Mouse (Mus musculus): ENCODE results near the gene Sphkap. TPM values are rescaled to one million over a fixed set of nuclear protein-coding genes. Genes with fewer than 3 reads are reported as not detected.

Sphkap gene
- total RNA-seq, 1 experiment from 2014 or later, result not detected

DNA sequence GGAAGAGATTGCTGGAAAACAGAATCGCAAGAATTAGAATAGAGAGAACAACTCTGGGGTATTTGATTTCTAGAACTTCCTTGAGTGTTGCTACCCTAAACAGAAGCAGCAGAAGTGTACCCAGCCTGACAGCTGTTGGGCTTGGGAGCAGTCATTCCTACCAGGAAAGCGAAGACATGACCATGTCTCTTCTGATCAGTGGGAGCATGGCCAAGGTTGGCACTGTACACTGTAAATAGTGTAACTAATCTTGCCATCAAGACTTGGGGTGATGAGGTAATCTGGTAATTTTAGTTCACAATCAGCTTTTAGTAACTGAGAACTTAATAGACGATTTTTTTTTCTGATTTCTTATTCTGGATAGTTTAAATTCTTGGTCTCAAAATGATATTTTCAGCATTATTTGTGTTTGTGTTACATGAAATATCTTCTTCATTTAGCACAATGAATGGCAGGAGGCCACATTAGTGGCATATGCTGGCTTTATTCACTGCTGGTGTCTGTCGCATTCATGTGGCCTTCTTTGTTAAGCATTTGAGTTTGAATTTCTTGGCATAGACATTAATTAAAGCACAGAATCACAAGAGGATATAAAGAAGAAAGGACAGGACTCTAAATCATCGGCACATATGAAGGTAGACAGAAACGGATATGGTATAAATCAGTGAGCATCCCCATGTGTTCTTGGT lies 96.2 kb downstream of the Sphkap start:
- ATAC-seq (replicated peaks; ENCODE audit: insufficient number of reproducible peaks, low FRiP score, low TSS enrichment, poor library complexity, severe bottlenecking), result no peak

DNA sequence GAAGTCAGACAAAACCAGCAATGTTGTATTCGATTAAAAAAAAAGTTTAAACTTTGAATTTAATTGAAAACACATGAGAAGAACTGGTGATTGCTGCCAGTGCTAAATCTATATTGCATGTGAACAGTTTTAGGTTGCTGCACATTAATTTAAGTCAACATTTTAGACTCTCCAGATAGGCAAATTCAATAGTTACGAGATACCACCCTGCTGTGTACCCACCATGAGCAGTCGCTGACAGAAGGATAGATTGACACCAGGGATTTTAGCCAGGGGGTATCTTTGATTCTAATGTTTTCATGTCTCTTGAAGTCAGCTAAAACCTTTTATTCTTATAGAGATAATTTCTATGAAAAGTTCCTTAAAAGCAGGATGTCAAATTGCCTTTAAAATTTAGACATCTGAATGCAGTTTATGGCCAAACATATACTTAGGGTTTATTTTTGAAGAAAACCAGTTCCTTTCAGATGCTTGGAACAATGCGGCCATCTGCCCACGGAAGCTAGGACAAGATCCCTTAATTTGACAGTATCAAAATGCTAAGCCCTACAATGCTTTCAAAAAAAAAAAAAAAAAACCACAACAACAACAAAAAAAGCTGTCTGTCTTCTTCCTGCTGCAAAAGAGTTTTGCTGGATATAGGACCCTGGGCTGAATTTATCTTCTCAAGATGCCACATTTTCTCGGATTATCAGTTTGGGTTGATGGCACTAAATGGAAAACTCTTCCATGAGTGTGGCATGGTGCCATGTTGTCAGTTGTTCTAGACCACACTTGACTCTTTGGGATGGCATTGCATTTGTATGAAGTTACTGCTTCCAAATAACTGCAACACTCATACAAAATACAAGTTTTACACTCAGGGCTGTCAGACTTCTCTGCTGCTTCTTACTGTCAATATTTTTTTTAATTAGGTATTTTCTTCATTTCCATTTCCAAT lies 110.6 kb downstream of the Sphkap start:
- ATAC-seq (replicated peaks; ENCODE audit: insufficient number of reproducible peaks, low FRiP score, low TSS enrichment, poor library complexity, severe bottlenecking), result no peak

DNA sequence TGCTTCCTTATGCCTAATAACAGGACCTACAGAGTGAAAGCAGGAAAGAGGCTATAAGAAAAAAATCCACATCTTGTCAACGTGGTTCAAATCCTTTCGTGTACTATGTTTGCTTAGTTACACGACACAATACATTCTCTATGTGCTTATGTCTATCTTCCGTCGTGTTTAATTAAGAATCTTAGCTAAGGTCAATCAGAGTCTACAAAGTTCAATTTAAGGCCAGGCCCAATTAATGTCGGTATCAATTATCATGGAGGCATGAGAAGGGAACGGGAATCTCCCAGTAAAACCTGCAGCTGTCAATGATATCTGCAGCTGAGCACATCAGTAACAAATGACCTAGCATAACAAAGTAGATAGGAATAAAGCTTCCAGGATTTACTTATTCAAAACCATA lies 122.1 kb downstream of the Sphkap start:
- no peak for ATAC-seq (replicated peaks; ENCODE audit: insufficient number of reproducible peaks, low FRiP score, low TSS enrichment, poor library complexity, severe bottlenecking)

DNA sequence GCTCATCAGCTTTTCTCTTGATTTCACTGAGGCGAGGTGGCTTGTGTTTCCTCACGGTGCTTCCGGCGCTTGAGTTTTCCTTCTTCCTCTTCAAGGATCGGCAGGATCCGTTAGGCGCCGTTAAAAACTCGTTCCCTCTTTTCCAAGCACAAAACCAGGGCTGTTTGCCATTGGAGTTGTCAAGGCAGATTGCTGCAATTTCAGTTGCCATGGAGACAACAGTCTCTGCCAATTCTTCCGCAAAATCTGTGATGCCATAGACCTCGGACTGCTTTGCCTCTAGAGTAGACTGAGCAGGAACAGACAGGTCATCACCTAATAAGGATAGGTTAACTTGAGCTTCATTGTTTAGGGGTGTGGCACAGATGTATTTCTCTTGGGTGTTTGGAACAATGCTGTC lies 131.0 kb downstream of the Sphkap start:
- ATAC-seq (replicated peaks; ENCODE audit: insufficient number of reproducible peaks, low FRiP score, low TSS enrichment, poor library complexity, severe bottlenecking), result no peak

DNA sequence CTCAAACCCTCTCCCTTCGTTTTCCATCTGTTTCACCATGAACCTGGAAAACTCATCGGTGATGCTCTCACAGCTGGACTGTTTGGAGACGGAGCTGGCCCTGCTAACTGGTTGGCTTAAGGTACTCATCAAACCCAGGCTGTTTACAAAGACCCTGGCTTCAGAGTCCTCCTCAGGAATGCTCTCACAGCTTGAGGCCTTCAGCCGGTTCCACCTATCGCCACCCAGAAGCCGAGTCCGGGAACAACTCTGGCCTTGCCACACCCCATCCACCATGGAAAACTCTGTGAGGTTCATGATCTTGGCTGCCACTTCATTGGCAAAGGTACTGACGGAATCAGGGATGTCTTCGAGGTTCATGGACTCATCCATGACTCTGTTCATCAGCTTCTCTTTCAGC lies 131.4 kb downstream of the Sphkap start:
- no peak for ATAC-seq (replicated peaks; ENCODE audit: insufficient number of reproducible peaks, low FRiP score, low TSS enrichment, poor library complexity, severe bottlenecking)

DNA sequence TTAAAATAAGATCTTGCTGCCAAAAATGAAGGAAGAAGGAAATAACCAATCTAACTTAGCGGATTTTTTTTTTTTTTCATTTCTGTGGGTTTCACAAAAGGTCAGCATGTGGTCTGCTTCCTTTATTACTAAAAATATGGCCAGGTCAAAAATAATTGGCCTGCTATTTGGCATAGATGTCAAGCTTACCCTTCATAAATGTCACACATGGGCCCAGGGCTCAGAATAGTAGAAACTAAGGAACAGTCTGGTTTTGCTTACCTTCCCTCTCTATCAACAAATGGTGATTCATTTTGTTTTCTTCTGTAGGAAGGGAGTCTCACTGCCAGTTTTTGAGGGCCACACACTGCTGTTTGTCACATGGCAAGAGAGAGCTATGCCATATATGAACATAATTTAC lies 156.3 kb downstream of the Sphkap start:
- ATAC-seq (replicated peaks; ENCODE audit: insufficient number of reproducible peaks, low FRiP score, low TSS enrichment, poor library complexity, severe bottlenecking), result no peak

DNA sequence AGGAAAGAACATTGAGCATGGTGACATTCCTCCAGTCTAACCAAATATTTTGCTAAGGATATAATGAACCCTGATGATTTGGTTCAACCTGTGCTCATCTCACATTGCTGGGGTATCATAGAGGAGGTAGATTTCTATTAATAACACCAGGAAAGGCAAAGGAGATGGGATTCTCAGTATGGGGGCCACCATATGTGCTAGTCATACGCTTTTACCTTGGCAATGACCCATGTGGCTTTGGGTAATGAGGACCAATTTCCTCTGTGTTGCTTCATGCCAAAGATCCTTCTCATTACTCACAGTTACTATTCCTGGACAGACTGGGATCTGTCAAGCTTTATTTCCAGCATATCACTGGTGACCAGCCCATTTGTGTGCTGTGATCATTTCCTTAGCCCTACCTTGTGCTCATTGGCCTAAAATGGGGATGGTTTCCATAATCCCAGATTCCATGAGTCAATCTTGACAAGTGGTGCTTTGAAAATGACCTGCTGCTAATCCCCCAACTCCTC lies 159.7 kb downstream of the Sphkap start:
- no peak for ATAC-seq (replicated peaks; ENCODE audit: insufficient number of reproducible peaks, low FRiP score, low TSS enrichment, poor library complexity, severe bottlenecking)

DNA sequence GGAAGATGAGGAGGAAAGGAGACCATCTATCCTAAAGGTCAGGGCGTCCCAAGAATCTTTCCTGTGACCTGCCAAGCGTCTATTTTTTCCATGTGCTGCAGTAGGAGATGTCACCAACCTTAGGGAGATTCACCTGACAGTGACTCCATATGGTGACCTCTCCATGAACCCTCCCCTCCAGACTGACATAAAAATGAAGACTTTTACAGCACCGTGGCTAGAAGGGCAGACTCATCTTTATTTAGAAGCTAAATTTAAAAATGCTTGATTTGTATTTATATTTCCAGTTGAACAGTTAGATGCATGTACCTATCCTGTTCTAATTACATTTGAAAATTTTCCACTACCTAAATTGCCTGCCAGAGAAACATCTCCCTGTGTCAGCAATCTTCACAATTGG lies 180.1 kb downstream of the Sphkap start:
- no peak for ATAC-seq (replicated peaks; ENCODE audit: insufficient number of reproducible peaks, low FRiP score, low TSS enrichment, poor library complexity, severe bottlenecking)

DNA sequence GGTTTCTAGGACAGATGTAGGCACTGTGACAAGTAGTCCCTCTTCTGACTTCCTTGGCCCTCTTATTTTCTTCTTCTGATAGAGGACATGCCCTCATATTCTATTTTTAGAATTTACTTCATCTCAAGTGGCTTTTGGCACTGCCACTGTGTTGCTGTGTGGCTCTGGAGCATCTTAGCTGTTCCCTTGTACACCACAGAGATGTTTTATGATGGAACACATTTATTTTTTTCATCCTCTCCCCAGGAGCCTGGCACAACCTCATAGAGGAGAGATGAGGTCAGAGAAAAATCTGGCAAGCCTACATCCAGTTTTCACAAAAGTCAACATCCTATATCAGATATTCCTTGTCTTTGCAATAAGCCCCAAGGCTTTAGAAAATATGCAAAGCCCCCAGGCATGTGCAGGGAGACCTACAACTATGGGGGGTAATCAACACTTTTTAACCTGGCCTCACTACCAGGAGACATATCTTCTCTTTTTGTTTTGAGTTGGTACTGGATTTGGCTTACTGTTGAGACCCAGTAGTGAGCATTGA lies 183.5 kb downstream of the Sphkap start:
- no peak for ATAC-seq (replicated peaks; ENCODE audit: insufficient number of reproducible peaks, low FRiP score, low TSS enrichment, poor library complexity, severe bottlenecking)

DNA sequence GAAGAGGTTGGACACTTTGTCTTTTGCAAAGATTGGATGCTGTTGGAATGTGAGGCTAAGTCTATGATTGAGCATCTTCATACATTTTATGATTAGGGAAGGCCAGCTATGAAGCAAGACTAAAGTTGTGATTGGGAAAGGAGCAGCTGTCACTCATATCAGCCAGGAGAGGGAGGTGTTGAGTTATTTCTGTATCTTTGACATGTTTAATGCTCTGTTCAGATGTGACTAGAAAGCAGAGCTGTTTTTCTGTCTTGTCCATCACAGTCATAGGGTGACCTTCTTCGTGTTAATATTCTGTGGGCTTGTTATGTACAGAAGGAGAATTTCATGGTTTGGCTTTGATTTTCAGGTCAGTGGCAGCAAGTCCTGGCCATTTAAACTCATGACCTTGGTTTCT lies 184.9 kb downstream of the Sphkap start:
- ATAC-seq (replicated peaks; ENCODE audit: insufficient number of reproducible peaks, low FRiP score, low TSS enrichment, poor library complexity, severe bottlenecking), result no peak

DNA sequence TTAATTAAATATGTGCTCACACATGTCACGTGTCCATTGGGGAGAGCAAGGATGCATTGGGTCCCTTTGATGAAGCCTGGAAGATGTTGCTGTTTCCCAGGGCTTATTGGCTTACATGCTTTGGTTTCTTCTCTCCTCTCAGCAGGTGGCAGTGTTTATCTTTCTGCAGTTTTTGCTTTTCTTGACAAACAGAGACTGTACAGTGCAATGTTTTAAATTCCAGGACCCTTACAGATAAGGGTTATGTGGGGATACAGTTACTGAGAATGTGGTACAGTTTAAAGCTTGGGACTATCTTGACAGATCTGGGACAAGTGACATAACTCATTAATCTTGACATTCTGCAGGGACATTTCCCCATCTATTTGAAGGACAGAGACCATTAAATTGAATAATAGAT lies 189.7 kb downstream of the Sphkap start:
- no peak for ATAC-seq (replicated peaks; ENCODE audit: insufficient number of reproducible peaks, low FRiP score, low TSS enrichment, poor library complexity, severe bottlenecking)

DNA sequence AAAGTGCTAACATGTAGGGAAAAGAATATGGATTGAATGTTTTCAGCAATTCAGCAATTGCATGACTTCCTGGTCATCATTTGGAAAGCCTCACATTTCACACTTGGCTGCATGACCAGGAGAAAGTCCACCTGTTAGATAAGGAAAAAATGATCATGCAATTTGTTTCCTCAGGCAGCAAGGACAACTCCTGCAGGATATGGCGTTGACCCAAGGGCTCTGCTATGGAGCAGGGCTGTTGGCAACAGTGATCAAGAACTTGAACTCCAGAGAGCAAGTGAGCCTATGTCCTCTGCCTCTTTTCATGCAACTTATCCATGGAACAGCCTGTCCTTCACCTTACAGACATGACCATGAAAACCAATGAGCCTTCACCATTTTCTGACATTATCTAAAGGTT lies 198.0 kb downstream of the Sphkap start:
- no peak for ATAC-seq (replicated peaks; ENCODE audit: insufficient number of reproducible peaks, low FRiP score, low TSS enrichment, poor library complexity, severe bottlenecking)

Other genes with a start within 250 kb of the Sphkap start
- gene Daw1, start 248.4 kb downstream of the Sphkap start, total RNA-seq (2017), result not detected in 3 replicates